Mouse (Mus musculus): ENCODE measurements at regions not wholly inside any gene's neighbourhood (a gene's known extent, or its start where the extent isn't known, plus 50 kb on each side); places are given as distances from the start of the nearest gene placed in this dataset.

DNA sequence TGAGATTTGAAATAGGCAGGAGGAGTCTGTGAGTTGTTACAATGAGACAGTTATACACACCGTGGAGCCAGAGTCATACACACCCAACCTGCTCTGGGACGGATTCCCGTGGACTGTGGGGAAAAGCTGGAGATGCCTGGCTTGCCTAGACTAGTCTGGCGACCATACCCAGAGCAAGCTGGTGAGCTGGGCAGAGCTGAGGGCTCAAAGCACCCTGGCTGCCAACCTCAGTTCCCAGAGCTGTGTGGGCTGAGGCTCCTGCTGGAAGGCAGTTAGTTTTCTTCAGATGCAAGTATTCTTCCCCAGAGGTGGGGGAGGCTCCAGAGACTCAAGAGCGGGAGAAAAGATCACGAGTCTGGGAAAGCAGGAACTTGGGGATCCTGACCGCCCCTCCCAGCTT is 247.9 kb upstream of the Stt3b start:
- no peak for TF ChIP-seq CTCF (IDR thresholded peaks at IDR 0.05; ENCODE audit: low read depth, low read length)
- no peak for TF ChIP-seq EP300 (IDR thresholded peaks at IDR 0.05; ENCODE audit: insufficient read depth, low read depth, low read length)
- TF ChIP-seq POLR2A (IDR thresholded peaks at IDR 0.05; ENCODE audit: insufficient read depth, low read length) = no peak

Data from ES-Bruce4 (cell line).